Mouse (Mus musculus) liver, postnatal 0 days (tissue): ENCODE results near the gene Thsd4. TPM values are rescaled to one million over a fixed set of nuclear protein-coding genes. Genes with fewer than 3 reads are reported as not detected.
"Not testable (repeated sequence)": the region's sequence is repeated elsewhere in the genome, so short reads cannot be mapped to it uniquely, and the experiment has no call there.

ENCODE experiments used
- ATAC-seq: fragments of 200-750 bp; cut with Nextera tagmentation; 2 replicates; pipeline ENCODE4 v1.8.0; 2017; ENCODE audit warnings: mild to moderate bottlenecking, moderate library complexity
- DNase-seq: peaks from one replicate; pipeline ENCODE4 v3.0.0-alpha.2; 2016
- H3K27ac ChIP-seq: fragments of 300-500 bp; sonication (generic); 2 replicates; pipeline ENCODE4 v1.5.1; 2014; ENCODE audit warnings: antibody characterized with exemption, moderate library complexity, mild to moderate bottlenecking, low read depth
- H3K27me3 ChIP-seq: fragments of 300-500 bp; sonication (generic); 2 replicates; pipeline ENCODE4 v1.6.1; 2014; ENCODE audit warnings: low read length, control low read depth, mixed read lengths; ENCODE audit not compliant: insufficient read depth
- H3K36me3 ChIP-seq: fragments of 300-500 bp; sonication (generic); replicated peaks from 2 replicates; pipeline ENCODE4 v1.6.1; 2014; ENCODE audit warnings: mild to moderate bottlenecking, control low read depth, low read length, moderate library complexity, mixed read lengths; ENCODE audit not compliant: insufficient read depth
- H3K4me1 ChIP-seq: fragments of 300-500 bp; sonication (generic); 2 replicates; pipeline ENCODE4 v1.6.1; 2014; ENCODE audit warnings: antibody characterized with exemption, mild to moderate bottlenecking, control low read depth; ENCODE audit not compliant: insufficient read depth
- H3K4me2 ChIP-seq: fragments of 300-500 bp; sonication (generic); 2 replicates; pipeline ENCODE4 v1.6.1; 2014; ENCODE audit warnings: low read depth, mild to moderate bottlenecking, low read length, moderate library complexity, mixed read lengths
- H3K4me3 ChIP-seq: fragments of 300-500 bp; sonication (generic); 2 replicates; pipeline ENCODE4 v1.5.1; 2014; ENCODE audit warnings: low read depth, low read length
- H3K9ac ChIP-seq: fragments of 300-500 bp; sonication (generic); replicated peaks from 2 replicates; pipeline ENCODE4 v1.6.1; 2014; ENCODE audit warnings: mild to moderate bottlenecking, moderate library complexity
- H3K9me3 ChIP-seq: fragments of 300-500 bp; sonication (generic); 2 replicates; pipeline ENCODE4 v1.6.1; 2016; ENCODE audit warnings: mild to moderate bottlenecking, control low read depth, low read length, mixed read lengths
- CTCF ChIP-seq: sonication (generic); IDR thresholded peaks from 2 replicates; pipeline ENCODE4 v1.5.1; 2016; ENCODE audit warnings: antibody characterized with exemption, low read depth
- EP300 ChIP-seq: IDR thresholded peaks from 2 replicates; pipeline ENCODE4 v1.6.1; 2016; ENCODE audit warnings: antibody characterized with exemption, low read depth, mild to moderate bottlenecking
- whole genome bisulfite sequencing: fragments of 180-500 bp; shearing (Covaris S2); extraction: QIAGEN DNeasy Blood & Tissue Kit; methylation state at CpG from one replicate; pipeline ENCODE4 v1.1.7; 2014; ENCODE audit not compliant: insufficient replicate concordance; 5-methylcytosine and 5-hydroxymethylcytosine counted together
- polyA plus RNA-seq: library from polyadenylated mRNA; unstranded; fragments of >200 nt; fragmentation: Nextera tagmentation; extraction: Ambion mirVana; gene quantifications from 2 replicates; pipeline ENCODE4 v1.2.1, GENCODE M21; 2015

The Thsd4 gene
- polyA plus RNA-seq, 1 experiment from 2014 or later, result 0.70 TPM

DNA sequence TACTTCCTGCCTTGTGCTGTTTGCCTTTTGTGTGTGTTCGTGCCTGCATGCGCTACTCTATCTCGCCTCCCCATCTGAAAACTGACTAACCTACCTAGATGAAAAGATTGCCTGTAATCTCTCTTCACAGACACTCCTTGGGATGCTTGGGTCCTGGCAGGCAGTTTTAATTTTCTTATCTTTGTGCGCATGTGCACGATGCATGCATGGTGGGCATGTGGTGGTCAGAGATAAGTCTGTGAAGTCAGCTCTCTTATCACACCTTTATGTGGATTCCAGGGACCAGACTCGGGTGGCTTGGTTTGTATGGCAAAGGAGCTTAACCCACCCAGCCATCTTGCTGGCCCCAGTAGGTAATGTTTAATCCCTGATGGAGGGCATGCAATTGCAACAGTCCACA is 242.3 kb downstream of the Thsd4 start:
- H3K4me3 ChIP-seq, result no peak overlapping the region
- peak overlapping the region; percentile 18 for H3K4me2 ChIP-seq
- ATAC-seq, result peak; percentile 93
- no peak overlapping the region for H3K9ac ChIP-seq
- 29% methylated on average over 6 of the region's 6 CpGs for WGBS
- H3K27ac ChIP-seq, result no peak overlapping the region
- peaks cover 16% of the 10 kb centered on the region for H3K4me1 ChIP-seq
- no peaks in the 10 kb centered on the region for H3K9me3 ChIP-seq
- TF ChIP-seq CTCF (no peak), EP300 (peak; percentile 99)
- H3K36me3 ChIP-seq, result no peaks in the 10 kb centered on the region
- DNase-seq, result peak; percentile 30
- H3K27me3 ChIP-seq, result no peaks in the 10 kb centered on the region

DNA sequence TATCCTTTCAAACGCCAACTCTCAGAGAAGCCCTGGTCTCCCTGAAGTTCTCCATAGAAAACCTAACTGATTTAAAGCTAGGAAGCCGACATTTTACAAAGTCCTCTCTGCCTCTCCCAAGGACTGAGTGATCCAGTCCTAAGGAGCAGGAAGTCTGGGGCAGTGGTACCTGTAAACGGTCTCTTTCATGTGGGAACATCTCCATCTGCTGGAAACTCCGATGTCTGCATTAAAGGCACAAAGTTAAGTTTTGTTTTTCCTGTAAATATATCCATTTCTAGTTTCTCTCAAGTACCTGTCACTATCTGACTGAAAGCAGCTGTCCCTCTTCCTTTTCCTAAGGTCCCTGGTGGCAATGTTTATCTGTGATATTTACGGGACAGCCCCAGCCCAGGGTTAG is 245.5 kb downstream of the Thsd4 start:
- 41% methylated on average over 5 of the region's 5 CpGs for WGBS
- no peaks in the 10 kb centered on the region for H3K36me3 ChIP-seq

DNA sequence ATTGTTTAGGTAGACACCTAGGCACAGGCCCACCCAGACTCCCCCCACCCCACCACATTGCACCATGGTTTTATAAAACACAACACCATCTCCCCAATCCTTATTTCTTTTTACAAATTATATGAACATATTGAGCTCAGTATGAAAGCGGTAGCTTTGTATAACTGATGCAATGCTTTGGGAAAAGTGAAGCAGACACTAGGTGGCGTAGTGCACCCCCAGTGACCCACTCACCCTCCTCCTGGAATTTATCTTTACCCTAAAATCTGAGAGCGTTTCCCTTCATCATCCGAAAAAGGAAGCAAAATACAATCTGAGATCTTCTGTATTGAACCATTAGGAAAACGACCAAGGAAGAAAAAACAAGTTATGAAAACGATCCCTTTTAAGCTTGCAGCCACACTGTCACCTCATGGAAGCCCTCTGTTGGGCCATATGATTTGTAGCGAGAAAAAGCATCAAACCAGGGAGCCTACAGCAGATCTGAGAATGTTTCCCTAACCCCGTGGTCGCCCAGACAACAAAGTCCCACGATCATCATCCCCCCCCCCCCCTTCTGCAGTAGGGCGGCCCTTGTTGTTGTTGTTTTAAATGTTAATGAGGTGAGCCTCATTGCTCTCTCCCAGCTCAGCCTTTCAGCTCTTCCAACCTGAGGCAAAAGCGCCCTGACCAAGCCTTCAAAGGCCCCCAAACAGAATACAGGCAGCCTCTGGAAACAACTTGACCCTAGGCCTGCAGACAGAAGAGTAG is 246.3 kb downstream of the Thsd4 start:
- peaks cover 10% of the 10 kb centered on the region; the same call in 1 of the 2 replicates for H3K4me1 ChIP-seq
- WGBS, result 36% methylated on average over 11 of the region's 12 CpGs

More for the DNA sequence above, 245.5 kb downstream of the Thsd4 start:
- TF ChIP-seq EP300, result no peak
- peak; percentile 50 for TF ChIP-seq CTCF
- Histone ChIP-seq H3K4me2 (no peak overlapping the region), H3K9me3 (no peaks in the 10 kb centered on the region), H3K27me3 (no peaks in the 10 kb centered on the region), H3K4me3 (no peak overlapping the region), H3K27ac (no peak overlapping the region), H3K9ac (no peak overlapping the region), H3K4me1 (peaks cover 16% of the 10 kb centered on the region)
- DNase-seq, result no peak
- ATAC-seq, result no peak

DNA sequence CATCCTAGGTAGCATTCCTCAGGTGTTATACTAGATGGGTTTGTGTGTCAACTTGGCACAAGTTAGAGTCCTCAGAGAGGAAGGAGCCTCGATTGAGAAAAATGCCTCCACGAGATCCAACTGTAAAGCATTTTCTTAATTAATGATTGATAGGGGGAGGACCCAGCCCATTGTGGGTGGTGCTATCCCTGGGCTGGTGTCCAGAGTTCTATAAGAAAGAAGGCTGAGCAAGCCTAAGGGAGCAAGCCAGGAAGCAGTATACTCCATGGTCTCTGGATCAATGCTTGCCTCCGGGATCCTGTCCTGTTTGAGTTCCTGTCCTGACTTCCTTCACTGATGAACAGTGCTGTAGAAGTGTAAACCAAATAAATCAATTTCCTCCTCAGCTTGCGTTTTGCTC is 247.3 kb downstream of the Thsd4 start:
- 0 out of 2 replicates have a peak, but pooled peaks cover 2% of the 10 kb centered on the region for H3K4me1 ChIP-seq
- H3K4me2 ChIP-seq, result no peak overlapping the region

More for the DNA sequence above, 246.3 kb downstream of the Thsd4 start:
- no peak overlapping the region for H3K9ac ChIP-seq
- ATAC-seq (no peak), DNase-seq (no peak)
- H3K36me3 ChIP-seq, result no peaks in the 10 kb centered on the region
- H3K4me3 ChIP-seq, result no peak overlapping the region
- H3K27me3 ChIP-seq, result no peaks in the 10 kb centered on the region
- H3K4me2 ChIP-seq, result no peak overlapping the region
- no peak overlapping the region for H3K27ac ChIP-seq
- H3K9me3 ChIP-seq, result no peaks in the 10 kb centered on the region
- TF ChIP-seq EP300 (no peak), CTCF (peak; percentile 60)

DNA sequence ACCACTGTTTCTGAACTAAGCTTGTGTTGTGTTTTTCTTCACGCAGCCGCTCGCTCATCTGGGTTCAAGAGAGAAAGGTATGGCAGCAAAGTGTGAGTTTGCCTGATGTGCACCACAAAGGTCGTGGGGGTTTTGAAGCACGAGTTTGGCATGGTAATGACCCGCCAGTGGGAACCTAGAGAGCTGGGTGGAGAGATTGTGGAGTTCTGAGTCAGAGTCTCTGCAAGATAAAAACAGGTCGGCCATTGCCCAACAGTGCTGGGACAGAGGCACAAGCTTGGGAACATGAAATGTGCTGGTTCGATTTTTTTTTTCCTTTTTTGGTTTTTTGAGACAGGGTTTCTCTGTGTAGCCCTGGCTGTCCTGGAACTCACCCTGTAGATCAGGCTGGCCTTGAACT is 249.5 kb downstream of the Thsd4 start:
- not testable (repeated sequence) for H3K9ac ChIP-seq, DNase-seq, H3K4me1 ChIP-seq, ATAC-seq, H3K4me2 ChIP-seq, H3K36me3 ChIP-seq, H3K27me3 ChIP-seq, H3K9me3 ChIP-seq, H3K4me3 ChIP-seq, H3K27ac ChIP-seq
- 64% methylated on average over 8 of the region's 8 CpGs for WGBS

More for the DNA sequence above, 247.3 kb downstream of the Thsd4 start:
- Histone ChIP-seq H3K36me3 (no peaks in the 10 kb centered on the region), H3K9me3 (no peaks in the 10 kb centered on the region), H3K27ac (no peak overlapping the region), H3K9ac (no peak overlapping the region), H3K27me3 (no peaks in the 10 kb centered on the region), H3K4me3 (no peak overlapping the region)
- 33% methylated on average over 4 of the region's 4 CpGs for WGBS
- TF ChIP-seq CTCF (no peak), EP300 (no peak)
- no peak for ATAC-seq
- no peak for DNase-seq

DNA sequence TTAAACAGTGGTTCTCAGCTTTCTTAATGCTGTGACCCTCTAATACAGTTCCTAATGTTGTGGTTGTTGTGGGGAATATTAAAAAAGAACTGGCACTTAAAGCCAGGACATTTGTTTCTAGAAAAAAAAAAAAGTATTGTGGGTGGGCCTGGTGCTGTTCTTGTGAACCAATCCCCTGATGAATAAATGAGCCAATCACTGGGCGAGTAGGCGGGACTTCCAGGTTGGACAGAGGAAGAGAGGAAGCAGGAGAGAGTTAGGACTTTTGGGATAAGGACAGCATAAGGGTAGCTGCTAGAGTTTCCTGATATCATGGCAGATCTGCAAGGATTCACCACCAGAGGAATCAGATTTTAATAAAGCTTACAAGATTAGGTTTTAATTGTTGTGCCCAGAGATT is 249.9 kb downstream of the Thsd4 start:
- WGBS, result 73% methylated on average over 2 of the region's 2 CpGs
- DNase-seq (no peak), ATAC-seq (no peak)
- Histone ChIP-seq H3K4me2 (no peak overlapping the region), H3K4me3 (no peak overlapping the region), H3K36me3 (no peaks in the 10 kb centered on the region), H3K27me3 (no peaks in the 10 kb centered on the region), H3K9ac (no peak overlapping the region), H3K4me1 (no peaks in the 10 kb centered on the region), H3K9me3 (no peaks in the 10 kb centered on the region), H3K27ac (no peak overlapping the region)
- TF ChIP-seq EP300 (no peak), CTCF (no peak)
